Mouse (Mus musculus): ENCODE results near the gene Atp9a. TPM values are rescaled to one million over a fixed set of nuclear protein-coding genes. Genes with fewer than 3 reads are reported as not detected.
A peak's percentile ranks its signal among the peaks of the same experiment; 100 is the strongest.

Atp9a gene
- polyA plus RNA-seq, 1 experiment from 2014 or later = 3.7 TPM

DNA sequence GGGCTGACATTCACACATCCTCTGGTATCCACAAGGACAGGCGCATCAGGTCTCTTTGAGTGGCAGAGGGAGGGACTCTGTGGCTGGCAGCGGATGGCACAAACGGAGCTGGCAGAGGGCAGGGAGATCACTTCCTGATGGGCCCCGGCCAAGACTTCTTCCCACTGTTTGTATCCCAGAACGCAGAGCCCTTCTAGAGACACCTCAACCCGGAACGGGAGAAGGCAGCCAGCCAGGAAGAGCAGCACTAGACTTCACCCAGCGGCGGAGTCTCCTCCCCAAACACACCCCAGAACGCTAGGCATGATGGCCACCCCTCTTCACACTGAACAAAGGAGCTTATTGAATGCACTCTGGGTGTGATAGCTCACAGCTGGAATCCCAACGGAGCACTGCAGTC, 8.2 kb downstream of the Atp9a start:
- no peak overlapping the region for H3K27ac ChIP-seq
- H3K4me2 ChIP-seq = no peak overlapping the region
- H3K9ac ChIP-seq = no peak overlapping the region
- H3K36me3 ChIP-seq = no peaks in the 10 kb centered on the region
- no peaks in the 10 kb centered on the region for H3K27me3 ChIP-seq (replicated peaks)
- H3K4me3 ChIP-seq = no peak overlapping the region
- 0 out of 2 replicates have a peak, but pooled peaks cover 2% of the 10 kb centered on the region for H3K4me1 ChIP-seq
- no peak for ATAC-seq
- WGBS (ENCODE audit: insufficient replicate concordance) = 47% methylated on average over 11 of the region's 11 CpGs
- H3K9me3 ChIP-seq (replicated peaks) = no peaks in the 10 kb centered on the region

GRCm38 (mm10) chr2:168731258-168731657, 11.0 kb downstream of the Atp9a start:
- Histone ChIP-seq H3K9ac (no peak overlapping the region), H3K4me3 (no peak overlapping the region), H3K9me3 (replicated peaks) (no peaks in the 10 kb centered on the region), H3K4me1 (0 out of 2 replicates have a peak, but pooled peaks cover 2% of the 10 kb centered on the region), H3K4me2 (no peak overlapping the region), H3K27ac (no peak overlapping the region), H3K36me3 (no peaks in the 10 kb centered on the region), H3K27me3 (replicated peaks) (no peaks in the 10 kb centered on the region)
- ATAC-seq = no peak
- WGBS (ENCODE audit: insufficient replicate concordance) = 75% methylated on average over 8 of the region's 8 CpGs

DNA sequence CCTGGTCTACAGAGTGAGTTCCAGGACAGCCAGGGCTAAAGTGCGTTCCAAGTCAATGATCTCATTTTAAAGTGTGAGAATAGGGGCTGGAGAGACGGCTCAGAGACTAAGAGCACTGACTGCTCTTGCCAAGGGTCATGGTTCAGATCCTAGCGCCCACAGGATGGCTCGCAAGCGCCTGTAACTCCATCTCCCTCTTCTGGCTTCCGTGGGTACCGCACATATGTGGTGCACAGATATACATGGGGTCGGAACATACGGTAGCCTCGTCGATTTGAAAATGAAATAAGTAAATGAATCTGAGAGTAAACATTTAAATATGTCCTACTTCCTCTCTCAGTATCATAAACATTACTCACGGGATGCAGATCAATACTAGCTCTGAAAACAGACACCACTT, 12.5 kb downstream of the Atp9a start:
- 0 out of 2 replicates have a peak, but pooled peaks cover 2% of the 10 kb centered on the region for H3K4me1 ChIP-seq
- H3K4me3 ChIP-seq = no peak overlapping the region
- H3K9me3 ChIP-seq (replicated peaks) = no peaks in the 10 kb centered on the region
- H3K9ac ChIP-seq = no peak overlapping the region
- ATAC-seq = no peak
- no peak overlapping the region for H3K4me2 ChIP-seq
- H3K36me3 ChIP-seq = no peaks in the 10 kb centered on the region
- WGBS (ENCODE audit: insufficient replicate concordance) = 68% methylated on average over 12 of the region's 12 CpGs
- H3K27me3 ChIP-seq (replicated peaks) = no peaks in the 10 kb centered on the region
- H3K27ac ChIP-seq = no peak overlapping the region

DNA sequence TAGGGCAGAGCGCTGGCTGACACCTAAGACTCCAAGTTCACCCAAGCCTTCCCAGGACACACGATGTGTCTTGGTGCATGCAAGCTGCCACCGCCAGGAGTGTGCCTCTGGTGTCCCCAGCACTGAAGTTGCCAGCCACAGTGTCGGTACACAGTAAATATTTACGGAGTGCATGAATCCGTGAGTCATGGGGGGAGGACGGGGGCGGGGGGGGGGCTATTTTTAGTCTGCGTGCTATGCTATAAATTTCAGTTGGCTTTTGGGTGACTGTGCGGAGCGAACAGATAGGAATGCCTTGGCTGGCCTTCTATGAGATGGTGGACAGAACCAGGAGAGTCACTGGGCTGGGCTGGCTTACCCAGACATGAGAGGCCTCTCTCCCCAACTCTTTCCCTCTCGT, 14.2 kb downstream of the Atp9a start:
- Histone ChIP-seq H3K27ac (no peak overlapping the region), H3K27me3 (replicated peaks) (no peaks in the 10 kb centered on the region), H3K4me2 (no peak overlapping the region), H3K9ac (no peak overlapping the region), H3K9me3 (replicated peaks) (no peaks in the 10 kb centered on the region), H3K4me1 (0 out of 2 replicates have a peak, but pooled peaks cover 2% of the 10 kb centered on the region), H3K36me3 (no peaks in the 10 kb centered on the region), H3K4me3 (no peak overlapping the region)
- 70% methylated on average over 12 of the region's 12 CpGs for WGBS (ENCODE audit: insufficient replicate concordance)
- ATAC-seq = no peak

DNA sequence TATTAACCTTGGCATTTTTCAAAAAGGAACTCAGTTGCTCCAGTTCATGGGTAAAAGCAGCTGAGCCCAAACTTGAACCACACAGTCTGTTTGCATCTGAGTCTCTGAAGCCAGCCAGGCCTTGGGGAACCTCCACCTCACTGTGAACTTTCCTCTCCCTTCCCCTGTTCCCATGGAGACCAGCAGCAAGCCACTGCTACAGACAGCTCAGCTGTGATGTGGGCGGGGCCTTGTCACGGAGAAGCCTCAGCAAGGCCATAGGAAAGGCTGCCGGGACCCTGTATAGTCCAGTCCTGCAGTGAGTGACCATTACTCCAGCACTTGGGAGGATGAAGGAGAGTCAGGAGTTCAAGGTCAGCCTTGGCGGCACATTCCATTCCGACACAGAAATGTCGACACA, 16.2 kb downstream of the Atp9a start:
- Histone ChIP-seq H3K4me2 (no peak overlapping the region), H3K4me1 (no peaks in the 10 kb centered on the region), H3K9me3 (replicated peaks) (no peaks in the 10 kb centered on the region), H3K9ac (no peak overlapping the region), H3K36me3 (no peaks in the 10 kb centered on the region), H3K27ac (no peak overlapping the region), H3K27me3 (replicated peaks) (no peaks in the 10 kb centered on the region), H3K4me3 (no peak overlapping the region)
- peak; percentile 61 for ATAC-seq
- WGBS (ENCODE audit: insufficient replicate concordance) = 49% methylated on average over 6 of the region's 6 CpGs

GRCm38 (mm10) chr2:168721313-168721712, 20.9 kb downstream of the Atp9a start:
- WGBS (ENCODE audit: insufficient replicate concordance) = 67% methylated on average over 14 of the region's 14 CpGs
- no peaks in the 10 kb centered on the region for H3K36me3 ChIP-seq
- no peaks in the 10 kb centered on the region for H3K4me1 ChIP-seq
- no peaks in the 10 kb centered on the region for H3K27me3 ChIP-seq (replicated peaks)
- no peak overlapping the region for H3K4me2 ChIP-seq
- H3K27ac ChIP-seq = no peak overlapping the region
- no peak overlapping the region for H3K9ac ChIP-seq
- H3K9me3 ChIP-seq (replicated peaks) = no peaks in the 10 kb centered on the region
- no peak for ATAC-seq
- H3K4me3 ChIP-seq = no peak overlapping the region

DNA sequence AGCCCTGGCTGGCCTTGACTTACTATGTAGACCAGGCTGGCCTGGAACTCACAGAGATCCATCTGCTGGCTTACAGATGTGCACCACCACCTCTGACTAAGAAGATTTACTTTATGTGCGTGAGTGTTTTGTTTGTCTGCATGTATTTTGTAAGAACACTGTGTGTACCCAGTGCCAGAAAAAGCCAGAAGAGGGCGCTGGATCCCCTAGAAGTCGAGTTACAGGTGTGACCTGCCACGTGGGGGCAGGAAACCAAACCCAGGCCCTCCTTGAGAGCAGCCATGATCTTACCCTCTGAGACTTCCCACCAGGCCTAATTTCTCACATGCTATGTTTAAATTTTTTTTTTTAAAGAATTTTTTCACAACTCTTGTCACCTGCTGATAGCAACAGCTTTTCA, 22.5 kb downstream of the Atp9a start:
- Histone ChIP-seq H3K9ac (no peak overlapping the region), H3K4me2 (no peak overlapping the region), H3K4me1 (no peaks in the 10 kb centered on the region), H3K27ac (no peak overlapping the region), H3K27me3 (replicated peaks) (no peaks in the 10 kb centered on the region), H3K9me3 (replicated peaks) (no peaks in the 10 kb centered on the region), H3K4me3 (no peak overlapping the region), H3K36me3 (no peaks in the 10 kb centered on the region)
- WGBS (ENCODE audit: insufficient replicate concordance) = 43% methylated on average over 4 of the region's 4 CpGs
- ATAC-seq = no peak

GRCm38 (mm10) chr2:168718735-168719134, 23.5 kb downstream of the Atp9a start:
- Histone ChIP-seq H3K36me3 (no peaks in the 10 kb centered on the region), H3K9ac (no peak overlapping the region), H3K4me1 (no peaks in the 10 kb centered on the region), H3K27ac (no peak overlapping the region), H3K27me3 (replicated peaks) (no peaks in the 10 kb centered on the region), H3K4me2 (no peak overlapping the region), H3K9me3 (replicated peaks) (no peaks in the 10 kb centered on the region), H3K4me3 (no peak overlapping the region)
- no peak for ATAC-seq
- 74% methylated on average over 10 of the region's 10 CpGs for WGBS (ENCODE audit: insufficient replicate concordance)

DNA sequence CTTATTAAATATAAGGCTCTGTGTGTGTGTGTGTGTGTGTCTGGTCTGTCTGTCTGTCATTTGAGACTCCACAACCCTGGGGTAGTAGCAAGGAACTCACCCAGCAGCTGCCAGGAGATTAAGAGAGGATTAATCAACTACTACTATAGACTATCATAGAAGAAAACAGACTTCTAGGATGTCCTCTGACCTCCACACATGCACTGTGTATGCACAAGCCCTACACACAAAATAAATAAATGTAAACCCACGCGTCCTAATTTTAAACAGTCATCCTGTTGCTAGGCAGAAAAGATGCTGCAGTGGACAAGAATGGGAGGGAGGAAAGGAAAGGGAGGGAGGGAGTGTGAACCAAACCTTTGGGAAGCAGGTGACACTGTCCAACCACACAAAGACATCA, 23.9 kb downstream of the Atp9a start:
- H3K4me1 ChIP-seq = no peaks in the 10 kb centered on the region
- no peak overlapping the region for H3K4me2 ChIP-seq
- no peak overlapping the region for H3K4me3 ChIP-seq
- no peak overlapping the region for H3K27ac ChIP-seq
- no peak for ATAC-seq
- H3K36me3 ChIP-seq = no peaks in the 10 kb centered on the region
- no peaks in the 10 kb centered on the region for H3K27me3 ChIP-seq (replicated peaks)
- WGBS (ENCODE audit: insufficient replicate concordance) = 76% methylated on average over 2 of the region's 2 CpGs
- H3K9me3 ChIP-seq (replicated peaks) = no peaks in the 10 kb centered on the region
- no peak overlapping the region for H3K9ac ChIP-seq

DNA sequence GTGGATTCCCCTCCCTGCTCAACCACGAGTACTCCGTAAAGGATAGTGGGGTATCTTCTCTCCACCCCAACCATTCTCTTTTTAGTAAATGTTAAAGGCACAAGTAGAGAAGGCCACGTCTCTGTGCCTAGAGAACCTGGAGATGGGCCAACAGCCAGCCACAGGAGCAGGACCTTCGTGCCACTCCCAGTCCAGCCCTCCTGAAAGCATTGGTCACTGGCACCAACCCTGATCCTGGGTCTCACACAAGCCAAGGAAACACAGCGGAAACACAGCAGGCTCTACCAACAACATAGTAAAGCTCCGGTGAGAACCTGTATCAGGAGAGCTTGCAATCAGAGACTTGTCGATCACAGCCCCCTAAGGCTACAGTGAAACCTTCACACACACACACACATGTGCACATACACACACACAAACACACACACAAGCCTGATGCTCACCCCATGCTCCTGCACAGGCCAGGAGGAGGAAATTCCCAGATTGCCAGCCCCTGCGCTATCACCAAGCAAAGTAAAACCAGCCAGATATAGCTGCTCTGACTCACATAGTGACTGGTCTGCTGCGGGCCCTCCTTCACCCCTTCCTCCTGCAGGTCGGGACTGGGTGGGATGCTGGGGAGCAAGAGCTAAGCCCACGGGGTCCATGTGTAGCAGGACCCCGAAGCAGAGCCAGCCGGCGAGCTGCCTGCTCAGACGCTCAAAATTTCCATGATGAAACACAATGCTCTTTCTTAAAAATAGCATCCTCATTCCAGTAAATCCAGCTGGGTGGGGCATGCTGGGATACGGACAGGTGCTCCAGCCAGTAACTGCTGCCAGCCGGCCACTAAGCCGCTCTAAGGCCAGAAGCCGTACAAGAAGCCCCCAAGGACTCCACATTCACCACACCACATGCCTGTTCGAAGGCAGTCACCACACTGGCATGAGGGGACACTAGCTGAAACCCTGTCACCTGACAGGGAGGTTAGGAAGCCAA, 29.7 kb downstream of the Atp9a start:
- Histone ChIP-seq H3K27ac (no peak overlapping the region), H3K4me1 (0 out of 2 replicates have a peak, but pooled peaks cover 5% of the 10 kb centered on the region), H3K36me3 (no peaks in the 10 kb centered on the region), H3K27me3 (replicated peaks) (no peaks in the 10 kb centered on the region), H3K9me3 (replicated peaks) (no peaks in the 10 kb centered on the region), H3K4me3 (no peak overlapping the region), H3K9ac (no peak overlapping the region), H3K4me2 (no peak overlapping the region)
- no peak for ATAC-seq
- WGBS (ENCODE audit: insufficient replicate concordance) = 73% methylated on average over 20 of the region's 20 CpGs

DNA sequence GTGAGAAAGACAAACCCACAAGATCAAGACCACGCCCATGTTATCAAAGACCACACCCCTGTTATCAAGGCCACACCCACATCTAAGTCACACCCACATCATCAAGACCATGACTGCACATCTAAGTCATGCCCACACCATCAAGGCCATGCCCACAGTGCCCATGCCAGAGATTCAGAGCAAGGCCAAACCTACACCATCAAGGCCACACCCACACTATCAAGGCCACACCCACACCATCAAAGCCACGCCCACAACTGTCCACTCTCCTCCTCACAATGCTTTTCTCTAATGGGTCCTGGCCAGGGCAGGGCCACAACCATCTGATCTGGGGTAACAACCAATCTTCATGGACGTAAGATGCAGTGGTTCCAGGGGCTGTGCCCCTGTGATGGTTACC, 31.2 kb downstream of the Atp9a start:
- Histone ChIP-seq H3K9me3 (replicated peaks) (no peaks in the 10 kb centered on the region), H3K4me2 (no peak overlapping the region), H3K4me3 (no peak overlapping the region), H3K36me3 (no peaks in the 10 kb centered on the region), H3K4me1 (0 out of 2 replicates have a peak, but pooled peaks cover 5% of the 10 kb centered on the region), H3K27me3 (replicated peaks) (no peaks in the 10 kb centered on the region), H3K9ac (no peak overlapping the region), H3K27ac (no peak overlapping the region)
- WGBS (ENCODE audit: insufficient replicate concordance) = 55% methylated on average over 3 of the region's 3 CpGs
- 0 out of 2 replicates have a peak, but pooled peaks have one; percentile 10 for ATAC-seq

- Histone ChIP-seq H3K9ac (no peak overlapping the region), H3K4me3 (no peak overlapping the region), H3K27me3 (replicated peaks) (no peaks in the 10 kb centered on the region), H3K9me3 (replicated peaks) (no peaks in the 10 kb centered on the region), H3K27ac (no peak overlapping the region), H3K4me1 (peaks cover 11% of the 10 kb centered on the region), H3K36me3 (no peaks in the 10 kb centered on the region), H3K4me2 (no peak overlapping the region)
- no peak for ATAC-seq
- WGBS (ENCODE audit: insufficient replicate concordance) = 22% methylated on average over 9 of the region's 9 CpGs
These were observed 34.4 kb downstream of the Atp9a start for GRCm38 (mm10) chr2:168707766-168708165.
